In genomic region chr5:44159231-44159630, GRCm38 (mm10) we compare ENCODE assay signal across 16 mouse cellular contexts. TPM values are rescaled to one million over a fixed set of nuclear protein-coding genes. Genes with fewer than 3 reads are reported as not detected.
"Had no signal": no experiment of that assay in that cellular context is flagged by ENCODE, and none has a peak within 500 bp of the region (broad histone marks: within the 10 kb centered on the region; RNA-seq: fewer than 3 reads in every experiment).

No protein-coding gene starts in this region.

- H3K4me2 ChIP-seq: lung, embryonic 14.5 days; midbrain, embryonic 12.5 days; neural tube, embryonic 12.5 days; stomach, embryonic 15.5 days had no signal

- H3K9ac ChIP-seq: lung, embryonic 14.5 days; midbrain, embryonic 12.5 days; neural tube, embryonic 12.5 days; stomach, embryonic 15.5 days had no signal

- DNase-seq: lung, adult 18-20 months; lung, embryonic 14.5 days; lung, postnatal 10 days; lung, postnatal 4 days; midbrain, embryonic 14.5 days; right cerebral cortex, postnatal 14 days; thymus, adult 2 months; thymus, postnatal 25 days; thymus, postnatal 4 days had no signal

- H3K9me3 ChIP-seq: midbrain, embryonic 10.5 days; neural tube, embryonic 12.5 days; stomach, embryonic 15.5 days had no signal

- H3K4me3 ChIP-seq: midbrain, embryonic 10.5 days; midbrain, embryonic 12.5 days; myocyte; neural tube, embryonic 12.5 days; stomach, embryonic 15.5 days had no signal

- H3K4me1 ChIP-seq: midbrain, embryonic 10.5 days; midbrain, embryonic 12.5 days; neural tube, embryonic 12.5 days; stomach, embryonic 15.5 days had no signal

- H3K36me3 ChIP-seq: midbrain, embryonic 10.5 days; midbrain, embryonic 12.5 days; neural tube, embryonic 12.5 days; stomach, embryonic 15.5 days had no signal

- ATAC-seq: midbrain, embryonic 16.5 days had no signal

- H3K27ac ChIP-seq: midbrain, embryonic 10.5 days; midbrain, embryonic 12.5 days; neural tube, embryonic 12.5 days; stomach, embryonic 15.5 days; stomach, postnatal 0 days had no signal

- H3K27me3 ChIP-seq: midbrain, embryonic 12.5 days; neural tube, embryonic 12.5 days; stomach, embryonic 15.5 days had no signal

RNA-seq across cellular contexts. Expression of gene Prom1, which starts 57.4 kb away (rescaled TPM):
- polyA plus RNA-seq: myocyte had no signal
